Mouse (Mus musculus) lung, adult 2 months (tissue): ENCODE data around the gene Fam24a. TPM values are rescaled to one million over a fixed set of nuclear protein-coding genes. Genes with fewer than 3 reads are reported as not detected.

Experiments used
- DNase-seq: peaks from one replicate; pipeline ENCODE4 v3.0.0; 2022
- H3K4me1 ChIP-seq: fragments of 200-500 bp; 2 replicates; pipeline ENCODE4 v1.6.1; 2011; ENCODE audit warnings: low read length; ENCODE audit not compliant: control insufficient read depth, insufficient read depth
- H3K4me3 ChIP-seq: fragments of 200-500 bp; replicated peaks from 2 replicates; pipeline ENCODE3; 2011; ENCODE audit warnings: low read depth, mild to moderate bottlenecking, control low read depth, low read length; ENCODE audit errors: extremely low read depth
- CTCF ChIP-seq: fragments of 200-500 bp; IDR thresholded peaks from 2 replicates; pipeline ENCODE4 v1.5.1; 2011; ENCODE audit warnings: mild to moderate bottlenecking, low read length, control low read depth; ENCODE audit not compliant: insufficient read depth
- POLR2A ChIP-seq: fragments of 200-500 bp; IDR thresholded peaks from 2 replicates; pipeline ENCODE4 v1.6.1; 2011; ENCODE audit warnings: low read depth, mild to moderate bottlenecking, control low read depth, low read length, borderline replicate concordance; ENCODE audit errors: extremely low read depth
- WGBS: fragments of 180-500 bp; shearing (Covaris S2); methylation state at CpG from one replicate; pipeline ENCODE4 v1.1.7; 2018; 5-methylcytosine and 5-hydroxymethylcytosine counted together
- polyA plus RNA-seq: library from polyadenylated mRNA; depleted of rRNA; stranded (reverse); fragments of >200 nt; gene quantifications from 2 replicates; pipeline ENCODE4 v1.2.3, GENCODE M21; 2012; rRNA removed

The Fam24a gene
- polyA plus RNA-seq, 1 experiment: not detected

DNA sequence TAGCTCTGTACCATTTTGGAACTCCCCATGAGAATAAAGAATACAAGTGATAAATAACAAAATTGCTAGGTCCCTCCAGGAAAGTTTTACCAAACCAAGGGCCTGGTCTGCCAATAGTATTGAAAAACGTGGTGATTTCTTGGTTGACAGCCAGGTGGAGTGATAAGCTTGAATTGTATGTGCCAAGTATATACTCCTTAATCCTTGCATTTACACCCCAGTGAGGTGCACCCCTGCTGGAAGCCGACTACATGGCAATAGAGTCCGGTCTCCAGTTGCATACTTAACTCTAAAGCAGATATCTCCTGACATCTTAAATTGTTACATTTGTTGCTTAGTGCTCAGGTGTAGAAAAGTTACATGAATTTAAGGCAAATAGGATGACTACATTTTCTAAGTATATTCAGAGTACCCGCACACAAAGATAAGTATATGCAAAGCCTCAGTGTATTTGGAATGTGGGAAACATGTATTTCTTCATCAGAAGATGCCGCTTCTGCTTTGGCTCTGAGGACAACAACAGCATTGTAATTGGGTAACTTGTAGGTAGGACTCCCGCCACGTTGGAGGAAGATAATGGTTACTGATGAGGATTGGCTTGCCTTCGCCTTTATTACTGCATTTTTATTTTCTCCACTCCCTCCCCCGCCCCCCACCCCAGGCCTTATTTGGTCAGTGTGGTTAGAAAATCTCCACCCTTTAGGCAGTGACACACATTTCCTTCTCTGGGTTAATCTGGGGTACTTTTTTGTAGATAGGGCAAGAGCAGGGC is 38.4 kb downstream of the Fam24a start:
- no peak for DNase-seq
- H3K4me1 ChIP-seq: peaks cover 6% of the 10 kb centered on the region
- TF ChIP-seq CTCF: no peak
- TF ChIP-seq POLR2A: no peak
- WGBS: 71% methylated on average over 9 of the region's 9 CpGs
- H3K4me3 ChIP-seq: no peak overlapping the region

Other genes starting within 250 kb of the Fam24a start
- not detected in 2 replicates for gene 4933402N03Rik, start 187.6 kb upstream of the Fam24a start, polyA plus RNA-seq
- gene 5430419D17Rik, start 159.5 kb upstream of the Fam24a start, polyA plus RNA-seq: 0.03 and 0.11 TPM in 2 replicates
- not detected in 2 replicates for gene Cuzd1, start 11.6 kb upstream of the Fam24a start, polyA plus RNA-seq
- 0.62 TPM in 1 of 2 replicates, not detected in the other for gene Fam24b, start 4.3 kb upstream of the Fam24a start, polyA plus RNA-seq
- gene 2310057M21Rik, start 28.9 kb downstream of the Fam24a start, polyA plus RNA-seq: 4.0 and 5.2 TPM in 2 replicates
- 28.7 and 35.0 TPM in 2 replicates for gene Pstk, start 37.3 kb downstream of the Fam24a start, polyA plus RNA-seq
- gene Ikzf5, start 76.7 kb downstream of the Fam24a start, polyA plus RNA-seq: 12.4 and 13.3 TPM in 2 replicates
- gene Acadsb, start 76.7 kb downstream of the Fam24a start, polyA plus RNA-seq: 9.3 and 14.6 TPM in 2 replicates
- gene Hmx3, start 209.0 kb downstream of the Fam24a start, polyA plus RNA-seq: not detected in 2 replicates
- gene Hmx2, start 214.9 kb downstream of the Fam24a start, polyA plus RNA-seq: not detected in 2 replicates
- gene Bub3, start 226.4 kb downstream of the Fam24a start, polyA plus RNA-seq: 52.4 and 71.6 TPM in 2 replicates